Mouse (Mus musculus) monocyte, adult 2 months (primary cell): ENCODE measurements around the gene Lrrc8d.
"Not testable (repeated sequence)": the region's sequence is repeated elsewhere in the genome, so short reads cannot be mapped to it uniquely, and the experiment has no call there.

Source experiments
- DNase-seq, 2 experiments: peaks; one replicate each; pipeline ENCODE4 v3.0.0; 2022; ENCODE audit warnings: low spot score in 2 of 2, low read depth in 1 of 2

Gene Lrrc8d

GRCm38 (mm10) chr5:105684861-105685600 lies 14.7 kb upstream of the Lrrc8d start:
- peak in 1 of 2 experiments; percentile 64 for DNase-seq

GRCm38 (mm10) chr5:105685780-105686305 lies 13.9 kb upstream of the Lrrc8d start:
- DNase-seq = not testable (repeated sequence)

GRCm38 (mm10) chr5:105686331-105686995 lies 13.3 kb upstream of the Lrrc8d start:
- DNase-seq = no peak

- DNase-seq = no peak
These were observed 9.0 kb upstream of the Lrrc8d start for GRCm38 (mm10) chr5:105690502-105691454.

GRCm38 (mm10) chr5:105691645-105692044 lies 8.1 kb upstream of the Lrrc8d start:
- no peak for DNase-seq

GRCm38 (mm10) chr5:105694339-105694930 lies 5.3 kb upstream of the Lrrc8d start:
- no peak for DNase-seq

- DNase-seq = peak in 1 of 2 experiments; percentile 59
These were observed 3.7 kb upstream of the Lrrc8d start for GRCm38 (mm10) chr5:105696049-105696448.

- DNase-seq = no peak
These were observed 1.9 kb upstream of the Lrrc8d start for GRCm38 (mm10) chr5:105697886-105698285.

GRCm38 (mm10) chr5:105698694-105699093 lies 1.1 kb upstream of the Lrrc8d start:
- no peak for DNase-seq

GRCm38 (mm10) chr5:105700070-105700851 lies 492 bp downstream of the Lrrc8d start:
- peak; percentile 80 to 84 for DNase-seq

GRCm38 (mm10) chr5:105701326-105701725 lies 1.6 kb downstream of the Lrrc8d start:
- DNase-seq = no peak

GRCm38 (mm10) chr5:105701844-105702243 lies 2.1 kb downstream of the Lrrc8d start:
- peak in 1 of 2 experiments; percentile 50 for DNase-seq

GRCm38 (mm10) chr5:105702580-105703285 lies 3.0 kb downstream of the Lrrc8d start:
- no peak for DNase-seq

GRCm38 (mm10) chr5:105703286-105703655 lies 3.5 kb downstream of the Lrrc8d start:
- no peak for DNase-seq

- no peak for DNase-seq
These were observed 4.8 kb downstream of the Lrrc8d start for GRCm38 (mm10) chr5:105704573-105704972.

GRCm38 (mm10) chr5:105706635-105707034 lies 6.9 kb downstream of the Lrrc8d start:
- no peak for DNase-seq

- DNase-seq = no peak
These were observed 8.5 kb downstream of the Lrrc8d start for GRCm38 (mm10) chr5:105708276-105708675.

GRCm38 (mm10) chr5:105710473-105710872 lies 10.7 kb downstream of the Lrrc8d start:
- DNase-seq = no peak

GRCm38 (mm10) chr5:105714446-105714845 lies 14.7 kb downstream of the Lrrc8d start:
- DNase-seq = no peak
